Mouse (Mus musculus): ENCODE results near the gene Gm2916. TPM values are rescaled to one million over a fixed set of nuclear protein-coding genes. Genes with fewer than 3 reads are reported as not detected.
"Not testable (repeated sequence)": the region's sequence is repeated elsewhere in the genome, so short reads cannot be mapped to it uniquely, and the experiment has no call there.

The Gm2916 gene
- 0.22 and 0.65 TPM in 2 replicates for polyA plus RNA-seq (2014; fragmentation: Nextera tagmentation; extraction: Ambion mirVana)

GRCm38 (mm10) chr14:3883872-3884271 lies at the start of gene Gm2916:
Gene Gm2916 (plus strand): TSS chr14:3884172.
- not testable (repeated sequence) for H3K4me2 ChIP-seq (ENCODE audit: low read length); H3K27ac ChIP-seq (replicated peaks in 1 of 2; ENCODE audit: control insufficient read depth in 1 of 2, insufficient read depth in 1 of 2, low read depth in 2 of 2, low read length in 2 of 2); H3K9ac ChIP-seq (ENCODE audit: low read length); H3K27me3 ChIP-seq (ENCODE audit: control insufficient read depth, insufficient read depth, low read length); H3K4me1 ChIP-seq (ENCODE audit: control insufficient read depth in 2 of 2, insufficient read depth in 2 of 2, low read length in 2 of 2); H3K9me3 ChIP-seq (ENCODE audit: control insufficient read depth, low read length); ATAC-seq (ENCODE audit: insufficient number of reproducible peaks, insufficient read depth, low FRiP score, low read depth); H3K4me3 ChIP-seq (ENCODE audit: control insufficient read depth in 1 of 2, insufficient read depth in 1 of 2, low read depth in 1 of 2, low read length in 2 of 2); H3K36me3 ChIP-seq (ENCODE audit: control insufficient read depth, insufficient read depth, low read length)
- no CpG with 5 or more reads among the region's 1 CpGs for WGBS

GRCm38 (mm10) chr14:3845945-3846344 lies 38.0 kb upstream of the Gm2916 start, which contains the start of gene Gm3033:
Gene Gm3033 (plus strand): TSS chr14:3846245.
- H3K4me2 ChIP-seq (ENCODE audit: low read length); H3K4me1 ChIP-seq (ENCODE audit: control insufficient read depth in 2 of 2, insufficient read depth in 2 of 2, low read length in 2 of 2); ATAC-seq (ENCODE audit: insufficient number of reproducible peaks, insufficient read depth, low FRiP score, low read depth); H3K36me3 ChIP-seq (ENCODE audit: control insufficient read depth, insufficient read depth, low read length); H3K27ac ChIP-seq (replicated peaks in 1 of 2; ENCODE audit: control insufficient read depth in 1 of 2, insufficient read depth in 1 of 2, low read depth in 2 of 2, low read length in 2 of 2); H3K27me3 ChIP-seq (ENCODE audit: control insufficient read depth, insufficient read depth, low read length); H3K9me3 ChIP-seq (ENCODE audit: control insufficient read depth, low read length); H3K4me3 ChIP-seq (ENCODE audit: control insufficient read depth in 1 of 2, insufficient read depth in 1 of 2, low read depth in 1 of 2, low read length in 2 of 2); H3K9ac ChIP-seq (ENCODE audit: low read length): not testable (repeated sequence)
- WGBS, result no CpG with 5 or more reads among the region's 2 CpGs

DNA sequence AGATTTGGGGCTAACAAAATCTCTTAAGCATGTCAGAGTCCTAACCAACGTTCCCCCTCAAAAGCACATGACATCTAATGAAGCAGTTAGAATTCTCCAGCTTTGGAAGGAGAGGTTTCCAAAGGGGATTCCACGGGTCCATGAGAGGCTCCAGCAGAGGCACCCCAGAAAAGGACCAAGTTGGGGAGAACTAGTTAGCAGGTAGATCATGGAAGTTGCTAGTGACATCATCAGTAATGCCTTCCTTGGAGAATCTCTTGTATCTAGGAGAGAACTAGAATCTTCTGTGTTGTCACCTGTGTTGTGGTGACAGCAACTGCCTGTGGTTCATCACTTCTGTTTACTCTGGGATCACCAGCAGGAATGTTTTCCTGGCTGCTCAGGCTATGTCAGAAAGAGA lies 47.5 kb downstream of the Gm2916 start, which contains the start of gene Gm3029:
Gene Gm3029 (plus strand): TSS at position 301 of the 400 bp plus-strand sequence.
- not testable (repeated sequence) for H3K4me2 ChIP-seq (ENCODE audit: low read length); H3K4me1 ChIP-seq (ENCODE audit: control insufficient read depth in 2 of 2, insufficient read depth in 2 of 2, low read length in 2 of 2); H3K9ac ChIP-seq (ENCODE audit: low read length); H3K36me3 ChIP-seq (ENCODE audit: control insufficient read depth, insufficient read depth, low read length); ATAC-seq (ENCODE audit: insufficient number of reproducible peaks, insufficient read depth, low FRiP score, low read depth); H3K9me3 ChIP-seq (ENCODE audit: control insufficient read depth, low read length); H3K27me3 ChIP-seq (ENCODE audit: control insufficient read depth, insufficient read depth, low read length); H3K27ac ChIP-seq (replicated peaks in 1 of 2; ENCODE audit: control insufficient read depth in 1 of 2, insufficient read depth in 1 of 2, low read depth in 2 of 2, low read length in 2 of 2); H3K4me3 ChIP-seq (ENCODE audit: control insufficient read depth in 1 of 2, insufficient read depth in 1 of 2, low read depth in 1 of 2, low read length in 2 of 2)
- WGBS, result 40% methylated on average over 1 of the region's 2 CpGs

DNA sequence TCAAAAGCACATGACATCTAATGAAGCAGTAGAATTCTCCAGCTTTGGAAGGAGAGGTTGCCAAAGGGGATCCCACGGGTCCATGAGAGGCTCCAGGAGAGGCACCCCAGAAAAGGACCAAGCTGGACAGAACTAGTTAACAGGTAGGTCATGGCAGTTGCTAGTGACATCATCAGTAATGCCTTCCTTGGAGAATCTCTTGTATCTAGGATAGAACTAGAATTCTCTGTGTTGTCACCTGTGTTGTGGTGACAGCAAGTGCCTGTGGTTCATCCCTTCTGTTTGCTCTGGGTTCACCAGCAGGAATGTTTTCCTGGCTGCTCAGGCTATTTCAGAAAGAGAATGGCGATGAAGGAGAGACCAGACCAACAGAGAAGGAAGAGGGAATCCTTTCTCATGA lies 79.3 kb downstream of the Gm2916 start, which contains the start of gene Gm3095:
Gene Gm3095 (plus strand): TSS at position 301 of the 400 bp plus-strand sequence.
- not testable (repeated sequence) for H3K4me2 ChIP-seq (ENCODE audit: low read length); H3K36me3 ChIP-seq (ENCODE audit: control insufficient read depth, insufficient read depth, low read length); ATAC-seq (ENCODE audit: insufficient number of reproducible peaks, insufficient read depth, low FRiP score, low read depth); H3K9ac ChIP-seq (ENCODE audit: low read length); H3K4me3 ChIP-seq (ENCODE audit: control insufficient read depth in 1 of 2, insufficient read depth in 1 of 2, low read depth in 1 of 2, low read length in 2 of 2); H3K27me3 ChIP-seq (ENCODE audit: control insufficient read depth, insufficient read depth, low read length); H3K9me3 ChIP-seq (ENCODE audit: control insufficient read depth, low read length); H3K4me1 ChIP-seq (ENCODE audit: control insufficient read depth in 2 of 2, insufficient read depth in 2 of 2, low read length in 2 of 2); H3K27ac ChIP-seq (replicated peaks in 1 of 2; ENCODE audit: control insufficient read depth in 1 of 2, insufficient read depth in 1 of 2, low read depth in 2 of 2, low read length in 2 of 2)
- WGBS, result no CpG with 5 or more reads among the region's 2 CpGs

Other genes with a start within 250 kb of the Gm2916 start
- gene Gm3012, start 249.7 kb upstream of the Gm2916 start, polyA plus RNA-seq (2014; fragmentation: Nextera tagmentation; extraction: Ambion mirVana), result not detected in 2 replicates
- gene Gm3020, start 232.1 kb upstream of the Gm2916 start, polyA plus RNA-seq (2014; fragmentation: Nextera tagmentation; extraction: Ambion mirVana), result 6.8 and 13.9 TPM in 2 replicates
- gene Gm3043, start 195.4 kb upstream of the Gm2916 start, polyA plus RNA-seq (2014; fragmentation: Nextera tagmentation; extraction: Ambion mirVana), result not detected in 2 replicates
- gene Gm3002, start 74.1 kb upstream of the Gm2916 start, polyA plus RNA-seq (2014; fragmentation: Nextera tagmentation; extraction: Ambion mirVana), result 3.2 and 4.6 TPM in 2 replicates
- not detected in 2 replicates for gene Gm3033, start 37.9 kb upstream of the Gm2916 start, polyA plus RNA-seq (2014; fragmentation: Nextera tagmentation; extraction: Ambion mirVana)
- not detected in 2 replicates for gene Gm3029, start 47.6 kb downstream of the Gm2916 start, polyA plus RNA-seq (2014; fragmentation: Nextera tagmentation; extraction: Ambion mirVana)
- 0.27 and 0.96 TPM in 2 replicates for gene Gm3095, start 79.4 kb downstream of the Gm2916 start, polyA plus RNA-seq (2014; fragmentation: Nextera tagmentation; extraction: Ambion mirVana)
- gene Gm3099, start 114.2 kb downstream of the Gm2916 start, polyA plus RNA-seq (2014; fragmentation: Nextera tagmentation; extraction: Ambion mirVana), result not detected in 2 replicates
- 0.54 and 1.6 TPM in 2 replicates for gene Gm5796, start 139.8 kb downstream of the Gm2916 start, polyA plus RNA-seq (2014; fragmentation: Nextera tagmentation; extraction: Ambion mirVana)
- gene Gm3115, start 199.9 kb downstream of the Gm2916 start, polyA plus RNA-seq (2014; fragmentation: Nextera tagmentation; extraction: Ambion mirVana), result not detected in 2 replicates
- gene Gm8108, start 226.4 kb downstream of the Gm2916 start, polyA plus RNA-seq (2014; fragmentation: Nextera tagmentation; extraction: Ambion mirVana), result 3.4 TPM in 1 of 2 replicates, not detected in the other